Mouse (Mus musculus): ENCODE measurements at regions not wholly inside any gene's neighbourhood (a gene's known extent, or its start where the extent isn't known, plus 50 kb on each side); places are given as distances from the start of the nearest gene placed in this dataset.

DNA sequence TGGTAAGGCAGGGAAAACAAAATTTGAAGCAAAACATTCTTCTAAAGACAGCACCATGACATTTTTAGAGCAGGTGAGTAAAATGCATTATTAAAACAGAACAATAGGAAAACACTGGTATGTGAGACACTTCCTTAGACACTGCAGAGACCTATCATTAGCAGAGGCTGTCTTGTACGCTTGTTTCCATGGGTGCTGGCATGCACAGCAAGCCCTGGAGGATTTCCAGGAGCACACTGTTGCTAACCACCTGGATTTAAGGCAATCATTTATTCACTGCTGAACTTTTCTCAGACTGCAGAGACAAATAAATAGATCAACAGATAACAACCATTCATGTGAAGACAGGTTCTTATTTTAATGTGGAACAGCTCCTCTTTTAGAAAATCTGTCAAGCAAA lies 127.7 kb downstream of the Pros1 start:
- no peak for DNase-seq

DNA sequence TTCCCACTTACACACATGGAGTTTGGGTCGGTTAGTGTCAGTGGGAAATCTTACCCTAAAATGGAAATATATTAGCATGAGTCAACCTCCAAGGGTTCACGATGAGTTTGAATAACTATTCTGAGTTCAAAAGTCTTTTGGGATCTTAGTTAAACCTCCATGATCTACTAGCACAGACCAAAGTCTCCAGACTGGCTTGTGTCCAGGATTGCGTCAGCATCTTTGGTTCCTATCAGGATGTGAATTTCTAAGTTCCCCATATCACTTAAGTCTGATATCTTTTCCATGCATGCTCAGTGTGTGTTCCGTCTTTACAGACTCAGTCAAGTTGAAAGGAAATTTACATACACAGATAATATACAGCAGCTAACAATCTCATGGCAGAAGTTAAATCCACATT lies 128.5 kb downstream of the Pros1 start:
- no peak for DNase-seq

DNA sequence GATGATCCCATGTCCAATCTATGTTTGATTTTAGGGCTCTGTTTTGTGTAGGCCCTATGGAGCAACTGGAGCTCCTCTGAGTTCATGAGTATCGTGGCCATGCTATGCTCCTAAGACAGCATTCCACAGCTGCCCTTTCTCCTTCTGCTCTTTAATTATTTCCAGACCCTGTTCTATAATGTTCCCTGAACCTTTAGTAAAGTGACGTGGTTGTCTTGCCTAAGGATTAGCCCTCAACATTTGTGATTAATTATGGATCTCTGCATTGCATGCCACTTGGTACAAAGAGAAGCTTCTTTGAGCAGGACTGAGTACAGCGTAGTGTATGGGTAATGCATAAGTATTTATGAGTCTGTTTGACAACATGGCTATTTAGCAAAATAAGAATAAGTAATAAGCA lies 141.4 kb downstream of the Pros1 start:
- DNase-seq = no peak

DNA sequence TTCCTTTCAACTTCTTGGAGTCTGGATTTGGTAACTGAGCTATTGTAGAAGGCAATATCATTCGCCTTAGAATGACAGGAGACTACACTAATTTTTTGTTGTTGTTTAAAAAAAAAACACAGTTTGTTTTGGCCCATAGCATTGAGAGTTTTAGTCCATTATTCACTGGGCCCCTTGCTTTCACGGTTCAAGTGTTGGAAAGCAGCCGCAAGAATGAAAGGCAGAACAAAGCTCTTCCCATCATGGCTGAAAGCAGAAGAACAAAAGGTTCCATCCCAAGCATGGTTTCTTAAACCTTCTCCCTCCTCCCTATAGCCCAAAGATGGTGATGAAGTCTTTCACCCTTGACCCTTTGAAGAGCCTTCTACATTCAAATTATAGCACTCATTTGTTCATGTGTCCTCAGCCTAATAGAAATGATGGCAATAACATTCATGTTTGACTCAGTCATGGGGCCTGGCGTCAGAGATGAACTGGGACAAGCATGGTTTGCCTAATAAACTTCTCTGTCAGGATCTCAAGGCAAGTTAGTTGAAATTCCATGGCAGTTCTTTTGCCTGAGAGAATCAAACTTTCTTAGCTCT lies 157.1 kb downstream of the Pros1 start:
- no peak for DNase-seq

DNA sequence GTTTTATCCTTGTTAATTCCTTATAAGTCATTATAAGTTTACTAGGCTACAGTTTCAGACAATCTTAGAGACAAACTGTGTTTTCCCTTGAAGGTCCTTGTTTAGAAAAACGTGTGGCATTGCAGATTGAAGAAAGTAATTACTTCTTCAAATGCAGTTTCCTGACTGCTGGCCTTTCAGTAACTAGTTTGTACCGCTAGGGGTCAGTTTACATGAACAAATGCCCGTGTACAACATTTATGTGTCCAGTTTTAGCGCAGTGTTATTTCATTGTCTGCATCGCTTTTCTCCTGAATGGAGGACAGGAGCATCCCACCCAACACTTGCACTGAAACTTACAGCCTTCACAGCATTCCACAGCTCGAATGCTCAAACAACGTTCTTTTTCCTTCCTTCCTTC lies 160.3 kb downstream of the Pros1 start:
- DNase-seq = no peak

DNA sequence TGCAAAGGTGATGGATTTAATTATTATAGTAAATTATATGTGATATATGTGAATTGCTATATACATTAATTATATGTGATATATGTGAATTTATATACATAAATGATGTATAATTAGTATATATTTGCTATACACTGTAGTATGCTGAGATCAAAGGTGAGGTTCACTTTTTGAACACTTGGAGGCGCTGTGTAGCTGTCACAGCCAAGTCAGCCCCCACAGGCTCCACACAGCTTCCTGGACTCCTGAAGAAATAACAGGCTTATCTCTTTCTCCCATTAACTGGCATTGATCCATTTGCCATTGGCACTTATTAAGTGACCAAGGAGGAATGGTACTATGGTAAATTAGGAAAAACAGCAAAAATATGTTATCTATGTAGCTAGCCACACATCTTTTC lies 162.0 kb downstream of the Pros1 start:
- peak in 1 of 2 experiments; percentile 21 for DNase-seq

DNA sequence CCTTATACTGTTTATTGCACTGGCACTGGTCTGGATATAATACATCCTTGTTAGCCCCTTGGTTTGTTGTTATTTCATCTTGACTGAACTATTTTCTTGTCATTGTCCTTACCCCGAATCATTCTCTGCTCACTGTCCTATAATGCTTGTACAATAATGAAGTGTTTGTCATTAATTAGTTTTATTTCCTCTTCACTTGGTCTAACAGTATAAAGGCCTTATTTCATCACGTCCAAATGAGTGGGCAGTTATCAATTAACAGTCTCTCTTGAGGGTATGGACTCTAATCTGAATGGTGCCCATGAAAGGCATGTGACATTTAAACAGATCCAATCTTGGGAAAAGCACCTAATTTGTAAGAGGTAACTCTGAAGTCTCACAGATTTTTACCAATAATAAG lies 162.6 kb downstream of the Pros1 start:
- no peak for DNase-seq

DNA sequence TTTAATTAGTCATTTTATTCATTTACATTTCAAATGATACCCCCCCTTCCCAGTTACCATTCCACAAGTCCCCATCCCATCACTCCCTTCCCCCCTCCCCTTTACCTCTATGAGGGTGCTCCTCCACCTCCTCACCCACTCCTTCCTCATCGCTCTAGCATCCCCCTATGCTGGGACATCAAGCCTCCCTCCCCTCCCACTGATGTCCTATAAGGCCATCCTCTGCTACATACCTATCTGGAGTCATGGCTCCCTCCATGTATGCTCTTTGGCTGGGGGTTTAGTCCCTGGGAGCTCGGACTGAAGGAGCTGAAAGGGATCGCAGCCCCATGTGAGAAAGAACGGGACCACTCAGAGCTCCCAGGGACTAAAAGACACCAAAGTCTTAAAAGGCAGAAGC lies 176.3 kb downstream of the Pros1 start:
- DNase-seq = no peak

DNA sequence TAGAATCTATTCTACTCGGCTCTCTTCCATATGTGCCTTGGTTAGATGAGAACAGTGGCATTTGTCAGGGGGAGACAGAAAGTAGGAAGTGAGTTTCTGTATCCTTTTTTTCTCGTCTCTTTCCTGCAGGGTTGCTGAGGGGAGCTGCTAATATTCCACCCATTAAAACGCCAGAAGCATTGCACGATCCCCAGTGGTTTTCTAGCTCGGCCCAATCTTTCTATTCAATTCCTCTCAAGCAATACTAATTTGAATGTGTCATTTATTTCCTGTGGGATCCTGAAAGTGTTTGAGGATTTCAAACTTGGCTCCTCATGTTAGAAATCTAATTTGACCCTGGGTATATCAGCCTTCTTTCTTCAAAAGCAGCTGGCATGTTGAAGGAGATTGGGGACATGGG lies 176.9 kb downstream of the Pros1 start:
- DNase-seq = no peak

DNA sequence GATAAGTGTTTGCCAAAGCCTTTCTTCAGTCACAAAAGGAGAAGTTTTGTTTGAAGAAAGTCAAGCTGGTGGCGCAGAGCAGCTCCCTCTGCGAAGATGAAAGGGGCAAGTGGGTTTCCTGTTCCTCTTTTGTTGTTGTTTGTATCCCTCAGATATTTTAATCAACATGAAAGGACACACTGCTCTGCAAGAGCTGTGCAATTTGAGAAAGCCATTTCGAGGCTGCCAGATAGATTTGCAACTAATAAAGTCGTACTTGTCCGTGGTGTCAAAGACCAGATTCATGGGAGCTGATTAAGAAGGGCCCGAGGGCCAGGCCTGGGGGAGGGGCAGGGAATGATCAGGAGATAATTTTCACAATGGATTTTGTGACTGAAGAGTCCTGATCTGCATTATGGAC lies 177.7 kb downstream of the Pros1 start:
- no peak for DNase-seq

DNA sequence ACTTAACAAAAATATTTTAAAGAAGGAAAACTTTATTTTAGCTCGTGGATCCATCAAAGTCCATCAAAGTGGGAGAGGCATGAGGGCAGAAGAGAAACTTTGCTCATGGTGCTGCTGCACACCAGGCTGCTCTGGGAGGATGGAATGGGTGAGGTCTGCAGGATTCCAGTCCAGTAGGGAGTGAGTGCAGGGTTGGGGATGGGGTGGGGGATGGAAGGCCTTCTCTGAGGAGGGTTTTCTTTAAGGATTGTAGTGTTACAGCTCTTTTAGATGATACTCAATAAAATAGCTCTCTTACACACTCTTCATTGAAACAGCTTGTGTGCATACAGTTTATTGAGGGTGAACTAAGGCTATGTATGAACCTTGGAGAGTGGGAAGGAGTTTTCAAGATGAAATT lies 195.0 kb downstream of the Pros1 start:
- no peak for DNase-seq

DNA sequence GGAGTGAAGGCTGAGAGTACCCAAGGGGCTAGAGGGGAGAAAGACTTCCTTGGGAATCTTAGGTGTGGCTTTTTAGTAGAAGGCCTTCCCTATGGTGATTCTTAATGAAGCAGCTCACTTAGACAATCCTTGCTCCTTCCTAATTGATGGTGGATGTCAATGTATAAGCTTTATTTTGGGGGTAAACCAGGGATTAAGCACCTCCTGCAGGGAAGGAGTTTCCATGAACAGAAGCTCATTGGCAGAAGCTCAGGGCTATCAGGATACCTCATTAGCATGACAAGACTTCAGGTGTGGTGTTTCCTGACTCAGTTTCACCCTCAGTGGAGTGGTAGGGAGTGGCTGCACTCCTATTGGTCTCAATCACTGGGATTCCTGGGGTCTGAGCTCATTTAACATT lies 208.8 kb downstream of the Pros1 start:
- DNase-seq = no peak

DNA sequence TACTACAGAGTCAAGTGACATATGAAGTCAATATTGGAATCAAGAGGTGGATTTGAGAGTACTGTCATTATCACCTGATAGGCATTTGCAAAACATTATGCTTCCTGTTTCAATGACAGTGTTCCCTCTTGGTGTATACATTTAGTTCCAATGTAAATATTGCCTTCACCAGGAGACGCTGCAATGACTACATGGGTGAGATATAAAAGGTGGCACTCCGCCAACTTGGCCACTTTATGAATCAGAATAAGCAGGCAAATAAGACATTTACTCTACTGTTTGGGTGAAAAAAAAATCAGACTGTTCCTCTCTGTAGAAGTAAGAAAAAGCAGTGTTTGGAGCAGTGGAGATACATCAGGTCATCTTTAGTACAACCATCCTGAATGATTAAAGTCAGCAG lies 215.9 kb downstream of the Pros1 start:
- no peak for DNase-seq

DNA sequence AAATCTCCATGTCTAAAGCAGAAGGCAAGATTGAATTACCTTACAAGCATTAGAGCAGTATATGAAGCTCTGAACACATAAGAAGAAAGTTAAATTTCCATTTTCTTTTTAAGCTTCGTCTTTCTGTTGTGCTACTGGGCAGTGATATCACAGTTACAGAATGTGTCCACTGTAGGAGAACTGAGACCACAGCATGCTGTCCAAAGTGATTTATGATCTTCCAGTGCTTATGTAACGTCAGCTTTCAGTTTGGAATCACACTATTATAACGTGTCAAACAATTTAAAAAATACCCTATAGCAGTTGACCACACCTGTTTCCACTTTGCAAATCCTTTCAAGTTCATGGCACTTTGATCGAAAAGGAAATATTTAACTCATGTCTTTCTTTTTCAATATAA lies 221.7 kb downstream of the Pros1 start:
- no peak for DNase-seq

DNA sequence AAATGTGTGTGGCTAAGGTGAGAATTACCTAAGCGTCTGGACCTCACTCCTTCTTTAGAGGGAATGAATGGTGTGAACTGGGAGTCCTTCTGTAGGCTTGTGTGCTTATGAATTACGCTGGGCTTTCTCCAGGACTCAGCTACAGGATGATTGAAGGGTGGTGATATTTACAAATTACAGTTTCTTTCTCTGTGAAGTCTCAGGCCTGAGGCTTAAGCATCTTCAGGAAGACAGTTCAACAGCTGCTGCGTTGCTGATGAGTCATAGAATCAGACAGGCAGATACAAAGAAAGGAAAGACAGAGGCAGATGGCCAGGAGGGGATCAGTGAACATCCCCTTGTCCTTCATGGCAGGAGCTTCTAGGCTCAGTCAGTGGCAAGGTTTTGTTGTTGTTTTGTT lies 227.3 kb downstream of the Pros1 start:
- DNase-seq = no peak

DNA sequence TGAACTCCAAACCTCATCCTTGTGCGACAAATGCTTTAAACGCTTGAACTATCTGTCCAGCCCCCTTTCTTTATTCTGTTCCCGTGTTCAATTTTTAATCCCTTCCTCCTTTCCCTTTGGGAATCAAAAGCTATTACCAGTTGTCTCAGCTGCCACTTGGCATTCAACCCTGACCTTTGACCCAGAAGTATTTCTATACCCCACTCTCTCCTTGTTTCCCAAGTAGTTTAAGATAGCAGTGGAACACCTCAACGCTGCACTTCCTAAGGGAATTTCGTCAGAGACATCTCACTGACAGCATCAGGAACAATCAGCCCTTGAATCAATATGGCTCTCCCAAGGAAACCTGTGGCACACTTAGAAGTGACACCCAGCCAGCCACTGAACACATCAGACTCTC lies 229.1 kb downstream of the Pros1 start:
- no peak for DNase-seq

DNA sequence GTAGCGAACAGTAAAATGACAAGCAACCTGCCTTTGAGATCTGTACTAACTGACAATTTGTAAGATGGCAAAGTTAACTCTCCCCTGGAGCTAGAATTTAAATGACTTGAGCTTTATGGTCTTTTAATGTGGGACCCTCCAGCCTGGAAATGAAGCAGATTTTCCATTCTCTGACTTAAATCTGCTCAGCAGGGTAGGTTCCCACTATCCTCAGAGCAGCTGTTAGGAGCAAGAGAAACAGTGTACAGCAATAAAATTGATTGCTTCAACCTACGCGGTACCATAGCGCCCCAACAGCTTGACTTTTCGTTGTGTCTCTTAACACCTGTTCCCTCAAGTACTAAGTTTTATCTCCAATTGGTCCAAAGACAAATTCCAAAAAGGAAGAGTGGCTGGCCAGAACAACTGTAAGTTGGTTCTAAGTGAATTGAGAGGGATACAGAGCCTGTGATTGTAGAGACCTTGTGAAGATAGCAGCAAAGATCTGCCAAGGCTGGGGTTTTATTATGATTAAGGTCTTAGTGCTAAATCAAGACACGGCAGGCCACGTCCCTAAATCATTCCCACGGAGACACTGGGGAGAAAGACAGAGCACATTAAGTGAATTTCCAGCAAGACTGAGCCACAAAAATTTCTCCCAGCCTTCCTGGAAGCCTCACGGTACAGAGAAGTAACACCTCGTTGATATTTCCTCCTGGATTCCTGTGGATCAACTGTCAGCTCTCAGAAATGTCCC lies 230.1 kb downstream of the Pros1 start:
- no peak for DNase-seq

DNA sequence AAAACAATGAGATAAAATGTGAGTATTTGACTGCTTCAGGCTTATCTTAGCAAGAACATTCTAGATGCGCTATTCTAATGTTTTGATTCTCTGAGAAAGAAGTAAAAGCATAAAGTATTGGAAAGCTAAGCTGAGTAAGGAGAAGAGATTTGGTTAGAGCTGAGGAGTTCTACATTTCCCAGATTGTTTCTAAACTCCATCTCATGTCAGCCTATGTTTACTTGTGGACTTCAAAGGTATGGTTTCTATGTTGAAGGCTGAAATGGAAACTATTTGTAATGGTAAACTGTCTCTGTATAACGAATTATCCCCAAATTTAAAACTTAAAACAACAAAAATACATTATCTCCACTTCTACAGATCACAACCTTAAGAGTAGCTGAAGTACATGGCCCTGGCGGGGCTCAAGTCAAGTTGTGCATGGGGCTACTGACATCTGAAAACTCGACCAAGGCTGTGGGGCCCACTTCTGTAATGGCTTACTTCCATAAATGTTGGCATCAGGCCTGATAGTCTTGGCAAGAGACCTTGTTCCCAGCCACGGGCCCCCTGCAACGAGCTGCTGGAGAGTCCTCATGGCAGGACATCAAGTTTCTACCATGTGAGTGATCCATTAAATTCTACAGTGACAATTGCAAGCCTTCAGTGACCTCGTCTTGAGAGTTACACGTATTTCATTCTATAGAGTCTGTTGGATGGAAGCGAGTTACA lies 232.1 kb downstream of the Pros1 start:
- no peak for DNase-seq

DNA sequence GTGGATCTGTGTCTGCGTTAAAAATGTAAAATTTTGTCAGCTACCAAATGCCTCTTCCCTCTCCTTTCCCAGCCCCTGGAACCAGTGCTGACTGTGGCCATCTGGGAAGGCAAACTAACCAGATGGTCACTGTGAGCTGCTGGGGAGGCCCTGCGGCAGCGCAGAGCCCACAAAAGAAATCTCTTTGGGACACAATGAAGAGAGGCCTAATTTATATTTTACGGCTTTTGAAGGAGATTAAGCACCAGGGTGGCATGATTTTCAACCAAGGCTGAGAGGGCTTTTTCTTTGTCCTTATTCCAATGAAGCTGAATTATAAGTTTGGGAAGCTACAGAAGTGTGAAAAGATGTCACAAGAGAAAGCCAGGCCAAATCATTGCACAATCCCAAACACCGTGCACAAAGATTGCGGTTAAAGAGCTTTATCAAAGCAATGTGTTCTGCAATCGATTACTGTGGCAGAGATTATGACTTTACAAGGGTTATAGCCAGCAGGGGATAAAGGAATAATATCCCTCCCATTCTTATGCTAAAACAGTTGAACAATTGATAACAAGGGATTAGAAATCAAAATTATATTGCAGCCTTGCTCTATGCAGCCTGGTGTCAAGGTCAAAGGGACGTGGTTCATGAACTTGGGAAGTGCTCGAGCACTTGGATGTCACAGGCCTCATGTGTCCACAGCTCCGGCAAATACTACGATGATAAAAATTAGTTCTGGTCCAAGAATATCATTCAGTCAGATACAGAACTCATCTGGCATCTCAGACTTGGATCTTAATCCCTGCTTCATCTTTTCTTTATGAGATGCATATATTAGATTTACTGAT lies 237.6 kb downstream of the Pros1 start:
- DNase-seq = no peak

DNA sequence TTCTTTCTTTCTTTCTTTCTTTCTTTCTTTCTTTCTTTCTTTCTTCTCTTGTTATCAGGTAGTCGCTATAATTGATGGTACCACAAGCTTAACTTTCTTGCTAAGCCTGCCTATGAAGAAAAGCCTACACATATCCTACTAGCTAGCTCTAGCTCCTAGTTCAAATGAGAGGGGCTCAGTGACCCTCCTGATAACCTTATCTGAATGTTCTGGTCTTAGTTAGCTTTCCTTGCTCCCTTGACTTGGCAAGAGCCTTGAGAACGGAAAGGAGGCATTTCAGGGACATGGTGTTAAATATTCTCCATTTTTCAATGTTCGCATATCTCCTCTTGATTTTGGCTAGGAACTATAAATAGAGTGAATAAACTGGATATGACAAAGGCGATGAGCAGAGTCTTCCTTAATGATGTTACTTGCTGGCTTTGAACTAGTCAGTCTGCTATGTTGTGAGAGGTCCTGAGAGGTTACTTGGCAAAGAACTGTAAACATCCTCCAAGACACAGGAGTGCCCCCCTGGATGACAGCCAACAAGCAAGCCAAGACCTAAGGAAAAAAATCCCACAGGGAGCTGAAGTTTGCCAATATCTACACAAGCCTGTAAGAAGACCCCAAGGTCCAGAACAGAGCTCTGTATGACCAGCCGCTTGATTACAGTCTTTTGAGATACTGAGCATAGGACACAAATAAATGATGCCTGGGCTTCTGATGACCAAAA lies 240.2 kb downstream of the Pros1 start:
- DNase-seq = peak; percentile 51

DNA sequence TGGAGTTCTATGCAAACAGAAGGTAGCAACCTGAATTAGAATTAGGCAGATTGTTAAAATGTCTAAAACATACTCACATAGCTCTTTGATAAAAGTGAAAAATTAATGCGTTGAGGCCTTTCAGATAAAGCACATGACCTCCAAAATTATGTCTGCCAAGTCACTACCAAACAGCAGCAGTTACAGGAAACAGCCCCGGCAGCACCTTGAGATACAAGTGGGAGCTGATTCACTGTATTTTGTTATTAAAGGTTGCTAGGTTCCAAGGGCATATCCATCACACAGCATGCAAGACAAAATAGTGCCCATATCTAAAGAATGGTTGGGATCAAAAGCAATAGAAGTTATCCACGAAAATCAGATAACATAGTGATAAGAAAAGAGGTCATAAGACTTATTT lies 248.3 kb downstream of the Pros1 start:
- no peak for DNase-seq

DNA sequence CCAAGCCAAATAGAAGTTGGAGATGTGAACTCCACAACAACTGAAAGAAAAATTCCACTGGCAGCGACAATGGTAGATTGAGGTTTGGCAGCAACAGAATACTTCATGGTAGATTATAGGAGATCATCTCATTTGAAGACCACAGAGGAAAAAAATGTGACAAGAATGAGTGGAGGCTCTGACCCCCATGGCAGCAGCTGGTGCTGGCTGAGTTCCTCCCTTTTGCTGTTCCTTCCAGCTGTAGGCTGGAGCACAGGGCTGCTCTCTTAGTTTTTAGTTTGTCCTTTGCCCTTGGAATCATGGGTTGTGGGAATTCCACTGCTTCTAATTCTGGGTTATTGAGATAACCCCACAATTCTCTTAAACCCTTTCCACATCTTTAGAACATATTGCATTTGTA lies 248.8 kb downstream of the Pros1 start:
- DNase-seq = peak in 1 of 2 experiments; percentile 39

DNA sequence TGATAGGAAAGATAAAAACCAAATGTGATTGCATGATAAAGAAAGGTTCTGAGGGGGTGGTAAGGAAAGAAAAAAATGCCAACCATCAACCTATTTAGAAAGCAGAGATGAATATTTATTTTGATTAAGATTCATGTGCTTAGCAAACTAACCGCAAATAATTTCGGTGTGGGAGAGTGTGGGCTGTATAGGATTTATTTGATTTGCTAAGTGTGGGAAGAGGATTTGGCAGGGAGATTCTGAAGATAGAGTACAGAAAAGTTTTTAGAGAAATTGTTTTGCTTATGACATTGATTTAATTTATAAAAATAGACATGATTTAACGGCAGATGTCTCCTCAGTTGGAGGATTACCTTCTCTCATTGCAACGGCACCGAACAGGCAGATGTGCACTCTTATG lies 250.3 kb downstream of the Pros1 start:
- no peak for DNase-seq

Measured in kidney, postnatal 25 days (tissue).